Mouse (Mus musculus): ENCODE data around the gene Esrrb. TPM values are rescaled to one million over a fixed set of nuclear protein-coding genes. Genes with fewer than 3 reads are reported as not detected.
A peak's percentile ranks its signal among the peaks of the same experiment; 100 is the strongest.

Esrrb gene
- polyA plus RNA-seq, 1 experiment from 2014 or later, result 0.94 TPM

GRCm38 (mm10) chr12:86497126-86497525 is 136.2 kb downstream of the Esrrb start:
- Histone ChIP-seq H3K9ac (ENCODE audit: low read length) (no peak overlapping the region), H3K4me1 (ENCODE audit: control insufficient read depth, insufficient read depth, low read length) (no peaks in the 10 kb centered on the region), H3K27ac (ENCODE audit: low read depth, low read length) (no peak overlapping the region), H3K9me3 (ENCODE audit: control insufficient read depth, low read length) (no peaks in the 10 kb centered on the region; the same call in 1 of the 2 replicates), H3K4me2 (ENCODE audit: low read depth) (no peak overlapping the region), H3K4me3 (ENCODE audit: low read depth, low read length) (no peak overlapping the region), H3K27me3 (ENCODE audit: control insufficient read depth, insufficient read depth, low read length) (no peaks in the 10 kb centered on the region), H3K36me3 (ENCODE audit: control insufficient read depth, insufficient read depth, low read length) (no peaks in the 10 kb centered on the region)
- 88% methylated on average over 4 of the region's 4 CpGs for WGBS
- DNase-seq (ENCODE audit: low spot score) (no peak), ATAC-seq (ENCODE audit: insufficient read depth, low FRiP score, low TSS enrichment) (no peak)

GRCm38 (mm10) chr12:86498765-86499164 is 137.8 kb downstream of the Esrrb start:
- Histone ChIP-seq H3K9ac (ENCODE audit: low read length) (no peak overlapping the region), H3K4me1 (ENCODE audit: control insufficient read depth, insufficient read depth, low read length) (no peaks in the 10 kb centered on the region), H3K27ac (ENCODE audit: low read depth, low read length) (no peak overlapping the region), H3K27me3 (ENCODE audit: control insufficient read depth, insufficient read depth, low read length) (no peaks in the 10 kb centered on the region), H3K4me2 (ENCODE audit: low read depth) (no peak overlapping the region), H3K4me3 (ENCODE audit: low read depth, low read length) (no peak overlapping the region), H3K36me3 (ENCODE audit: control insufficient read depth, insufficient read depth, low read length) (no peaks in the 10 kb centered on the region), H3K9me3 (ENCODE audit: control insufficient read depth, low read length) (no peaks in the 10 kb centered on the region; the same call in 1 of the 2 replicates)
- 17% methylated on average over 6 of the region's 6 CpGs for WGBS
- ATAC-seq (ENCODE audit: insufficient read depth, low FRiP score, low TSS enrichment) (no peak), DNase-seq (ENCODE audit: low spot score) (no peak)

- no peak for DNase-seq (ENCODE audit: low spot score)
- Histone ChIP-seq H3K4me1 (ENCODE audit: control insufficient read depth, insufficient read depth, low read length) (no peaks in the 10 kb centered on the region), H3K27ac (ENCODE audit: low read depth, low read length) (no peak overlapping the region), H3K9me3 (ENCODE audit: control insufficient read depth, low read length) (no peaks in the 10 kb centered on the region; the same call in 1 of the 2 replicates), H3K9ac (ENCODE audit: low read length) (no peak overlapping the region), H3K27me3 (ENCODE audit: control insufficient read depth, insufficient read depth, low read length) (no peaks in the 10 kb centered on the region), H3K36me3 (ENCODE audit: control insufficient read depth, insufficient read depth, low read length) (no peaks in the 10 kb centered on the region), H3K4me2 (ENCODE audit: low read depth) (no peak overlapping the region), H3K4me3 (ENCODE audit: low read depth, low read length) (no peak overlapping the region)
- WGBS, result 49% methylated on average over 10 of the region's 10 CpGs
- ATAC-seq (ENCODE audit: insufficient read depth, low FRiP score, low TSS enrichment), result no peak
Observed at GRCm38 (mm10) chr12:86501728-86502127, 140.8 kb downstream of the Esrrb start.

- WGBS, result 80% methylated on average over 4 of the region's 4 CpGs
- Histone ChIP-seq H3K4me3 (ENCODE audit: low read depth, low read length) (no peak overlapping the region), H3K36me3 (ENCODE audit: control insufficient read depth, insufficient read depth, low read length) (no peaks in the 10 kb centered on the region), H3K27me3 (ENCODE audit: control insufficient read depth, insufficient read depth, low read length) (no peaks in the 10 kb centered on the region), H3K4me2 (ENCODE audit: low read depth) (no peak overlapping the region), H3K27ac (ENCODE audit: low read depth, low read length) (no peak overlapping the region), H3K9me3 (ENCODE audit: control insufficient read depth, low read length) (no peaks in the 10 kb centered on the region), H3K4me1 (ENCODE audit: control insufficient read depth, insufficient read depth, low read length) (peaks cover under 1% of the 10 kb centered on the region; the same call in 1 of the 2 replicates), H3K9ac (ENCODE audit: low read length) (no peak overlapping the region)
- no peak for DNase-seq (ENCODE audit: low spot score)
- ATAC-seq (ENCODE audit: insufficient read depth, low FRiP score, low TSS enrichment), result no peak
Observed at GRCm38 (mm10) chr12:86503921-86504320, 143.0 kb downstream of the Esrrb start.

- Histone ChIP-seq H3K27ac (ENCODE audit: low read depth, low read length) (no peak overlapping the region), H3K27me3 (ENCODE audit: control insufficient read depth, insufficient read depth, low read length) (no peaks in the 10 kb centered on the region), H3K9ac (ENCODE audit: low read length) (no peak overlapping the region), H3K4me2 (ENCODE audit: low read depth) (no peak overlapping the region), H3K4me3 (ENCODE audit: low read depth, low read length) (no peak overlapping the region), H3K4me1 (ENCODE audit: control insufficient read depth, insufficient read depth, low read length) (peaks cover 4% of the 10 kb centered on the region; the same call in 1 of the 2 replicates), H3K36me3 (ENCODE audit: control insufficient read depth, insufficient read depth, low read length) (no peaks in the 10 kb centered on the region), H3K9me3 (ENCODE audit: control insufficient read depth, low read length) (no peaks in the 10 kb centered on the region)
- DNase-seq (ENCODE audit: low spot score) (no peak), ATAC-seq (ENCODE audit: insufficient read depth, low FRiP score, low TSS enrichment) (no peak)
- WGBS, result 92% methylated on average over 3 of the region's 3 CpGs
Observed at GRCm38 (mm10) chr12:86504321-86504720, 143.4 kb downstream of the Esrrb start.

GRCm38 (mm10) chr12:86507741-86508140 is 146.8 kb downstream of the Esrrb start:
- DNase-seq (ENCODE audit: low spot score) (no peak), ATAC-seq (ENCODE audit: insufficient read depth, low FRiP score, low TSS enrichment) (no peak)
- no peak overlapping the region for H3K4me2 ChIP-seq (ENCODE audit: low read depth)
- no peaks in the 10 kb centered on the region for H3K36me3 ChIP-seq (ENCODE audit: control insufficient read depth, insufficient read depth, low read length)
- H3K9ac ChIP-seq (ENCODE audit: low read length), result no peak overlapping the region
- no peaks in the 10 kb centered on the region for H3K9me3 ChIP-seq (ENCODE audit: control insufficient read depth, low read length)
- no peak overlapping the region for H3K4me3 ChIP-seq (ENCODE audit: low read depth, low read length)
- peaks cover 7% of the 10 kb centered on the region for H3K4me1 ChIP-seq (ENCODE audit: control insufficient read depth, insufficient read depth, low read length)
- H3K27me3 ChIP-seq (ENCODE audit: control insufficient read depth, insufficient read depth, low read length), result no peaks in the 10 kb centered on the region
- 85% methylated on average over 10 of the region's 10 CpGs for WGBS
- no peak overlapping the region for H3K27ac ChIP-seq (ENCODE audit: low read depth, low read length)

GRCm38 (mm10) chr12:86508313-86508988 is 147.5 kb downstream of the Esrrb start:
- H3K4me2 ChIP-seq (ENCODE audit: low read depth), result no peak overlapping the region
- no peak overlapping the region for H3K9ac ChIP-seq (ENCODE audit: low read length)
- no peaks in the 10 kb centered on the region for H3K9me3 ChIP-seq (ENCODE audit: control insufficient read depth, low read length)
- H3K36me3 ChIP-seq (ENCODE audit: control insufficient read depth, insufficient read depth, low read length), result no peaks in the 10 kb centered on the region
- H3K4me3 ChIP-seq (ENCODE audit: low read depth, low read length), result no peak overlapping the region
- DNase-seq (ENCODE audit: low spot score) (no peak), ATAC-seq (ENCODE audit: insufficient read depth, low FRiP score, low TSS enrichment) (no peak)
- H3K4me1 ChIP-seq (ENCODE audit: control insufficient read depth, insufficient read depth, low read length), result peaks cover 7% of the 10 kb centered on the region
- WGBS, result 72% methylated on average over 6 of the region's 6 CpGs
- no peak overlapping the region for H3K27ac ChIP-seq (ENCODE audit: low read depth, low read length)
- H3K27me3 ChIP-seq (ENCODE audit: control insufficient read depth, insufficient read depth, low read length), result no peaks in the 10 kb centered on the region

- peak overlapping the region; percentile 0; the same call in 1 of the 2 replicates for H3K9ac ChIP-seq (ENCODE audit: low read length)
- ATAC-seq (ENCODE audit: insufficient read depth, low FRiP score, low TSS enrichment) (peak; percentile 85), DNase-seq (ENCODE audit: low spot score) (peak; percentile 73)
- no peak overlapping the region for H3K4me2 ChIP-seq (ENCODE audit: low read depth)
- WGBS, result 22% methylated on average over 13 of the region's 13 CpGs
- H3K36me3 ChIP-seq (ENCODE audit: control insufficient read depth, insufficient read depth, low read length), result no peaks in the 10 kb centered on the region
- H3K4me3 ChIP-seq (ENCODE audit: low read depth, low read length), result no peak overlapping the region
- H3K27me3 ChIP-seq (ENCODE audit: control insufficient read depth, insufficient read depth, low read length), result no peaks in the 10 kb centered on the region
- H3K27ac ChIP-seq (ENCODE audit: low read depth, low read length), result 0 out of 2 replicates have a peak overlapping the region, but pooled peaks have one; percentile 42
- H3K9me3 ChIP-seq (ENCODE audit: control insufficient read depth, low read length), result no peaks in the 10 kb centered on the region
- H3K4me1 ChIP-seq (ENCODE audit: control insufficient read depth, insufficient read depth, low read length), result peaks cover 7% of the 10 kb centered on the region
Observed at GRCm38 (mm10) chr12:86509295-86510279, 148.7 kb downstream of the Esrrb start.
